36 mouse cellular contexts compared by ENCODE assay signal in the genomic region with DNA sequence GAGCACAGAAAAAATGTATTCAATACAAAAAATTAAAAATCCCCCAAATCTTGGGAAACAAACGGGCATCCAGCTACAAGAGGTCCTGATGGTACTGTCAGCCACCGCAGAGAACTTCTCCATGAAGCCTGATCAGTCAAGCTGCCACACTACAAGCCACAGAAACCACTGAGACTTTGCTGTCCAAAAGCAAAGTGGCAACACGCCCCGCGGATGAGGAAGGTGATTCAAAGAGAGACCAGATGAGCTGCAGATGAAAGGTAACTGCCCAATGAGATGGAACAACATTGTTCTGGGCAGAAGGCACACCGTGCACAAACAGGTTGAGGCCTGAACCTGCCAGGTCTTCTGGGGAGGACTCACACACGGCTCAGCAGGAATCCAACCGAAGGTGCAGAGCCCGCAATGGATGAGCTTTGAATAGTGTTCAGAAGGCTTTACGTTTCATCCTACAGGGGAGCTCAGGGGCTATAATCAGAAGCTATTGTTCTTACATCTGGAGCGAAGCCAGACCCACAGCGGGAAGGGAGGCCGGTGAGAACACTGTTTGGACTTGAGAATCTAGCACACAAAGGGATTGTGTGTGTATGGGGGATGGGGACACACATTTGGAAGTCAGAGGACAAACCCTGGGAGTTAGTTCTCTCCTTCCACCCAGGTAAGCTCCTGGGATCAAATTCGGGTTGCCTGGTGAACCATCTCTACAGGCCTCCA. TPM values are rescaled to one million over a fixed set of nuclear protein-coding genes. Genes with fewer than 3 reads are reported as not detected.
DNase-seq lines count a peak whose midpoint lies in the region; ATAC-seq lines count a peak whose summit lies in the region.
"Had no signal": no experiment of that assay in that cellular context is flagged by ENCODE, and none has a peak within 500 bp of the region (broad histone marks: within the 10 kb centered on the region; RNA-seq: fewer than 3 reads in every experiment).

No protein-coding gene starts in this region.

- DNase-seq in heart, postnatal 4 days = peak; percentile 33
- DNase-seq in midbrain, embryonic 11.5 days (ENCODE audit: low spot score, missing footprints) = peak; percentile 70
- peak; percentile 75 for DNase-seq in ES-CJ7 (ENCODE audit: low read depth, low spot score)
- no peak for DNase-seq in cerebellum, postnatal 36 days
- DNase-seq: adrenal gland, postnatal 25 days; B cell, adult 2 months; cerebellum, adult 18-20 months; cerebellum, postnatal 25 days; embryo, embryonic 11 days; gastrocnemius, postnatal 14 days; kidney, adult 2 months; kidney, postnatal 36 days; liver; lung, embryonic 14.5 days; lung, postnatal 36 days; right cerebral cortex, postnatal 25 days; thymus, adult 2 months; thymus, postnatal 36 days had no signal

- no peak overlapping the region for H3K4me3 ChIP-seq in heart, embryonic 11.5 days (ENCODE audit: low read depth, low read length)
- no peak overlapping the region for H3K4me3 ChIP-seq in midbrain, embryonic 11.5 days (ENCODE audit: low read depth, low read length)
- H3K4me3 ChIP-seq in midbrain, embryonic 16.5 days (ENCODE audit: low read depth, low read length) = no peak overlapping the region
- H3K4me3 ChIP-seq: embryonic facial prominence, embryonic 13.5 days; erythroblast, embryonic 14.5 days; forebrain, embryonic 12.5 days; heart, embryonic 12.5 days; hindbrain, embryonic 10.5 days; intestine, embryonic 15.5 days; midbrain, embryonic 12.5 days; stomach, embryonic 15.5 days had no signal

- H3K27me3 ChIP-seq in heart, embryonic 11.5 days (ENCODE audit: control insufficient read depth, insufficient read depth, low read length) = no peaks in the 10 kb centered on the region
- H3K27me3 ChIP-seq in midbrain, embryonic 11.5 days (ENCODE audit: control insufficient read depth, insufficient read depth, low read length) = no peaks in the 10 kb centered on the region; the same call in 1 of the 2 replicates
- peaks cover 2% of the 10 kb centered on the region; the same call in 1 of the 2 replicates for H3K27me3 ChIP-seq in midbrain, embryonic 16.5 days (ENCODE audit: control insufficient read depth, insufficient read depth, low read depth, low read length)
- H3K27me3 ChIP-seq: Patski; stomach, embryonic 15.5 days had no signal

- no peak overlapping the region for H3K4me2 ChIP-seq in heart, embryonic 11.5 days
- no peak overlapping the region for H3K4me2 ChIP-seq in midbrain, embryonic 11.5 days
- no peak overlapping the region for H3K4me2 ChIP-seq in midbrain, embryonic 16.5 days (ENCODE audit: low read length)
- H3K4me2 ChIP-seq: embryonic facial prominence, embryonic 13.5 days; forebrain, embryonic 12.5 days; heart, embryonic 12.5 days; intestine, embryonic 15.5 days; lung, embryonic 14.5 days; midbrain, embryonic 12.5 days; stomach, embryonic 15.5 days had no signal

- no peak for ATAC-seq in heart, embryonic 11.5 days (replicated peaks; ENCODE audit: insufficient number of reproducible peaks, low FRiP score, low TSS enrichment)
- no peak for ATAC-seq in midbrain, embryonic 11.5 days (ENCODE audit: low FRiP score)
- no peak for ATAC-seq in midbrain, embryonic 16.5 days
- 0 out of 2 replicates have a peak, but pooled peaks have one; percentile 29 for ATAC-seq in common myeloid progenitor, adult 5-6 weeks (replicated peaks; ENCODE audit: low read depth, poor library complexity, severe bottlenecking)
- ATAC-seq: hindbrain, postnatal 0 days; intestine, embryonic 15.5 days; Patski had no signal

- no peak overlapping the region for H3K27ac ChIP-seq in heart, embryonic 11.5 days (ENCODE audit: low read depth, low read length)
- no peak overlapping the region for H3K27ac ChIP-seq in midbrain, embryonic 11.5 days (ENCODE audit: low read depth, low read length)
- no peak overlapping the region for H3K27ac ChIP-seq in midbrain, embryonic 16.5 days (ENCODE audit: low read length)
- H3K27ac ChIP-seq: embryonic facial prominence, embryonic 13.5 days; forebrain, embryonic 12.5 days; hindbrain, embryonic 10.5 days; hindbrain, postnatal 0 days; intestine, embryonic 15.5 days; liver, embryonic 14.5 days; midbrain, embryonic 12.5 days; stomach, embryonic 15.5 days had no signal

- no peak overlapping the region for H3K9ac ChIP-seq in heart, embryonic 11.5 days (ENCODE audit: low read depth, low read length)
- H3K9ac ChIP-seq in midbrain, embryonic 11.5 days (ENCODE audit: low read length) = no peak overlapping the region
- no peak overlapping the region for H3K9ac ChIP-seq in midbrain, embryonic 16.5 days (ENCODE audit: low read depth, low read length)
- H3K9ac ChIP-seq: embryonic facial prominence, embryonic 13.5 days; forebrain, embryonic 12.5 days; heart, embryonic 12.5 days; intestine, embryonic 15.5 days; liver, embryonic 14.5 days; lung, embryonic 14.5 days; midbrain, embryonic 12.5 days; stomach, embryonic 15.5 days had no signal

- no peaks in the 10 kb centered on the region for H3K4me1 ChIP-seq in heart, embryonic 11.5 days (ENCODE audit: control insufficient read depth, insufficient read depth, low read length)
- no peaks in the 10 kb centered on the region for H3K4me1 ChIP-seq in midbrain, embryonic 11.5 days (ENCODE audit: control insufficient read depth, insufficient read depth, low read length)
- H3K4me1 ChIP-seq in midbrain, embryonic 16.5 days (ENCODE audit: control insufficient read depth, insufficient read depth, low read length) = no peaks in the 10 kb centered on the region
- H3K4me1 ChIP-seq: embryonic facial prominence, embryonic 13.5 days; heart, embryonic 12.5 days; hindbrain, embryonic 10.5 days; intestine, embryonic 15.5 days; midbrain, embryonic 12.5 days; stomach, embryonic 15.5 days had no signal

- H3K36me3 ChIP-seq in heart, embryonic 11.5 days (ENCODE audit: control insufficient read depth, insufficient read depth, low read length) = no peaks in the 10 kb centered on the region
- no peaks in the 10 kb centered on the region for H3K36me3 ChIP-seq in midbrain, embryonic 11.5 days (ENCODE audit: control insufficient read depth, insufficient read depth, low read length)
- H3K36me3 ChIP-seq in midbrain, embryonic 16.5 days (ENCODE audit: control insufficient read depth, insufficient read depth, low read length) = no peaks in the 10 kb centered on the region
- H3K36me3 ChIP-seq: embryonic facial prominence, embryonic 13.5 days; forebrain, embryonic 12.5 days; G1E; heart, embryonic 12.5 days; hindbrain, embryonic 10.5 days; intestine, embryonic 15.5 days; midbrain, embryonic 12.5 days; stomach, embryonic 15.5 days had no signal

- no peaks in the 10 kb centered on the region for H3K9me3 ChIP-seq in heart, embryonic 11.5 days (replicated peaks; ENCODE audit: control insufficient read depth, low read length)
- H3K9me3 ChIP-seq in midbrain, embryonic 11.5 days (ENCODE audit: control insufficient read depth, low read length) = no peaks in the 10 kb centered on the region
- H3K9me3 ChIP-seq in midbrain, embryonic 16.5 days (replicated peaks; ENCODE audit: control insufficient read depth, low read length, poor library complexity, severe bottlenecking) = no peaks in the 10 kb centered on the region
- H3K9me3 ChIP-seq: embryonic facial prominence, embryonic 13.5 days; forebrain, embryonic 12.5 days; heart, embryonic 12.5 days; hindbrain, embryonic 10.5 days; intestine, embryonic 15.5 days; midbrain, embryonic 12.5 days; stomach, embryonic 15.5 days had no signal

- WGBS in heart, embryonic 11.5 days (ENCODE audit: insufficient replicate concordance) = 34% methylated on average over 14 of the region's 14 CpGs
- WGBS in midbrain, embryonic 11.5 days = 30% methylated on average over 14 of the region's 14 CpGs
- WGBS in midbrain, embryonic 16.5 days = 28% methylated on average over 14 of the region's 14 CpGs

RNA-seq across cellular contexts. Expression of a gene that starts 9.4 kb away (rescaled TPM):
- not detected for total RNA-seq in heart, postnatal 4 days (2021)
- polyA plus RNA-seq in heart, embryonic 11.5 days (2014; fragmentation: Nextera tagmentation; extraction: Ambion mirVana) = 0.10 and 0.19 TPM in 2 replicates
- 0.07 and 0.18 TPM in 2 replicates for polyA plus RNA-seq in midbrain, embryonic 11.5 days (2014; fragmentation: Nextera tagmentation; extraction: Ambion mirVana)
- polyA plus RNA-seq in midbrain, embryonic 16.5 days (2015; fragmentation: Nextera tagmentation; extraction: Ambion mirVana) = 5.6 and 9.9 TPM in 2 replicates
- total RNA-seq in common myeloid progenitor, adult 5-6 weeks (2017) = not detected in 2 replicates
- total RNA-seq: granulocyte monocyte progenitor cell, adult 5-6 weeks; megakaryocyte, adult 5-6 weeks had no signal
- polyA plus RNA-seq: erythroblast, embryonic 14.5 days; G1E; heart, postnatal 0 days; Patski had no signal

Comparison
In these comparisons a context has a peak if more than half of its experiments do, and no peak if none do; other contexts are left out.
1. DNase-seq: peak in heart, postnatal 4 days (single experiment), midbrain, embryonic 11.5 days (single experiment) and ES-CJ7 (single experiment); none in cerebellum, postnatal 36 days (0 of 2).